Mouse (Mus musculus) retina, adult 2 months (tissue): ENCODE results near the gene Cebpg.

ENCODE experiments used
- DNase-seq: peaks from one replicate; pipeline ENCODE4 v3.0.0-alpha.2; 2012; ENCODE audit warnings: low read depth, low spot score

Gene Cebpg

GRCm38 (mm10) chr7:35054286-35054685 is 2.1 kb downstream of the Cebpg start:
- no peak for DNase-seq

GRCm38 (mm10) chr7:35053161-35053560 is 3.2 kb downstream of the Cebpg start:
- DNase-seq = no peak

GRCm38 (mm10) chr7:35050540-35050939 is 5.8 kb downstream of the Cebpg start:
- DNase-seq = no peak

- DNase-seq = no peak
Observed at GRCm38 (mm10) chr7:35046091-35046490, 10.3 kb downstream of the Cebpg start.

GRCm38 (mm10) chr7:35044719-35045118 is 11.7 kb downstream of the Cebpg start:
- no peak for DNase-seq

DNA sequence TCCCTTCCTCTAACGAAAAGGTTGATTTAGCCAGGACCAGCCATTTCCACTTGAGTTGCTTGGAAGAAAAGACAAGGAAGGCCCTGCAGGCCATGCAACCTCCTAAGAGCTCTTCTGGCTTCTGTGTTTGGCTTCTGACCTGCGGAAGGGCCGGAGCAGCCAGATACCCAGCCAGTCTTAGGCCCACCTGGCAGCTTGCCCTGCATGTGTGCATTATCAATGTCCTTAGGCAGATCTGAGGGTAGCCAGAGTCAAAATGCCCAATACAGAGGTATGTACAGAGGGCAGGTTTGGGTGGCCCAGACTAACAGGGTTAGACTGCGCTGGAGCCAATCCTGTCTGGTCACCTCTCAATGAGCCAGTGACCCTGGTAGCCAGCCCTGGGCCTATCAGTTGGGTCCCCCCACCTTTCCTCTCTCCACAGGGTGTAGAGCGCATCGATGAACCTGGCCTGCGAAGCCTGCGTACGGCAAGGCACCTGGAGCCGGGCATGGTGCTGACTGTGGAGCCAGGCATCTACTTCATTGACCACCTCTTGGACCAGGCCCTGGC is 13.0 kb downstream of the Cebpg start:
- DNase-seq = no peak

DNA sequence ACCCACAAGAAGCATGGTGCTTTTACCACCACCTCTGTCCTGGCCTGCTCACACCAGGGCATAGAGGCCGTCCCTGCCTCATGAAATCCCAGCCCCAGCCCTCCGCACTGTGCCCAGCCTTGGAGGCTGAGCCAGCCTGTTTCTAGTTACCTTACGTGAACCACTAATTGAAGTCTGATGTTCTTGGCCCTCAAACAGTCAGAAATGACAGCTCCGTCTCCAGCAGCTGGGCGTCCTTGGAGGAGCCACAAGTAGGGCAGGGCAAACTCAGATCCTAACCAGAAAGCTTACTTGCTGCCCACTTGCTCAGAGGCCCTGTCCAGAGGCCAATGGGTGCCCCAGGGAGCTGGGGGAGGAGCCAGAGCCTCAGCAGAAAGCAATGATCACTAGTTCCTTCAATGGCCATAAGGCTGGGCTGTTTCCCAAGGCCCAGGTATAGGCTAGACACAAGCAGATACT is 13.6 kb downstream of the Cebpg start:
- no peak for DNase-seq

- no peak for DNase-seq
Observed at GRCm38 (mm10) chr7:35042209-35042554, 14.2 kb downstream of the Cebpg start.

DNA sequence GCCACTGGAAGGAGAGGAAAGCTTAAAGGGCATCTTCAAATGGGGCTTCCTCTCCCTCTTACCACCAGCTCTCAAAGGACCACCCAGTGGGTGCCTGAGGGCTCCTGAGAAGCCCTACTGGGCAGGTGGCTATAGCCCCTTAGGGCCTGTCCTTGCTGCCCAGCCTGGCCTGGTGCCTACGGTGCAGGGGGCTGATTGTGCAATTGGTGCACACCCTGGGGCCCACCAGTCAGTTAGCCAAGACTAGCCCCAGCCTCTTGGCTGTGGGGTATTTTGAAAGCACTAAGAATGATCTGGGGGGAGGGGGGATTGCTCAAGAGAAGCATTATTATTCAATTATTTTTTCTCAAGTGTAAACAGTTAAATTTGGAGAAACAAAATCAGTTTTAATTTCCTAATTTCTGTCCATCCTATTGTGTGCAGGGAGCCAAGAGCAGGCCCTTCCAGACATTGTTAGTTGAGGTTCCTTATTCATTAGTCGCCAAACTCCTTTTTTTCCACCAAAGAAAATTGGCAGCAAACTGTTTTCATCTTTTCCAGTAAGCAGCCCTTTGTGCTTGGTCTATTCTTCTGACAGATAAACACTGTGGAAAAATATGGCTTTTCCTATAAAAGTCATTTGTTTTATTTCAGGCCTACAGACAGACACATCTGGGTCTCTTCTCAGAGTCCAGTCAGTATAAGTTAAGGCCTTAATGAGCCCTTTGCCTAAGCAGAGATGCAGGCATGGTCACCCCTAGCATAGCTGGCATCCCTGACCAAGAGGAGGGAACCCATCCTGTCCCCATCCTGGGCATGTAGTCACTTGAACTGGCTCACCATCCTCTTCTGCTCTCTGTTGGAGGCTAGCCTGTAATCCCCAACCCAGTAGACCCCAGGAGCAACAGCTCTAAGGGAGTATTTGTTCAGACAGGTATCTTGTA is 14.8 kb downstream of the Cebpg start:
- DNase-seq = no peak

GRCm38 (mm10) chr7:35040176-35040972 is 16.0 kb downstream of the Cebpg start:
- DNase-seq = no peak

DNA sequence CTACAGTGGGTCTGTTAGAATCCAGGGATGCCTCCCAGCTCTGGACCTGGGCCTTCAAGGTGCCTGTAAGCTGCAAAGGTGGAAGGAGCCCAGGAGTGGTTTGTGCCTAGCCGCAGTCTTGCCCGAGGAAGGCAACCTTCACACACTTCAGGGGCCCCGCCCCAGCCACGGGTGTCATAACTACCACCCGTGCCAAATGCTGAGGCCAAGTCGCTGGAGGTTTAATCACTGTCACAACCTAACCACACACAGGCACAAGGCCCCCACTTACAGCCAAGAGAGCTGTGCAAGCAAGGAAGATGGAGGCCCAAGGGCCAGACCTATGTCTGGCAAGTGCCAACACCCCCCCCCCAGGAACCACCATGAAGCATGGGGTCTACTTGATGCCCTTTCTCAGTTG is 19.0 kb downstream of the Cebpg start:
- DNase-seq = no peak

DNA sequence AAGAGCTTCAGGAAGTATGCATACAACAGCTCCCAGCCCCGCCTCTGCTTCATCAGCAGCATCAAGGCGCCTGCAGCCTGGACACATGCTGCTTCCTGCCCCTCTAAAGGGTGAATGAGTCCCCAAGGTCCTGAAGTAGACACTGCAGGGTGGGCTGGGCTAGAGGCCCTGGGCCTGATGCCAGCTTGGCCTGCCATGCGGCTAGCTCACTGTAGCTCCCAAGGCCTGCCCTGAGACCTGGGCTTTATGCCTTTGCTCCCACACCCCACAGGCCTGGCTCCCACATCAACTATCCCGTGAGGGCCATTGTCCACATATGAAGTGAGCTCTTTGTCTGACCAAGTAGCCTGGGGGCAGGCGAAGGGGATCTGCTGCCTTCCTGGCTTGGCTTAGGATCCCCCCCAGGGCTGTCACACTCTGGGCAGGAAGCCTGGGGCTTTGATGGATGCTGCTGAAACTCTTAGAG is 20.1 kb downstream of the Cebpg start:
- DNase-seq = no peak

DNA sequence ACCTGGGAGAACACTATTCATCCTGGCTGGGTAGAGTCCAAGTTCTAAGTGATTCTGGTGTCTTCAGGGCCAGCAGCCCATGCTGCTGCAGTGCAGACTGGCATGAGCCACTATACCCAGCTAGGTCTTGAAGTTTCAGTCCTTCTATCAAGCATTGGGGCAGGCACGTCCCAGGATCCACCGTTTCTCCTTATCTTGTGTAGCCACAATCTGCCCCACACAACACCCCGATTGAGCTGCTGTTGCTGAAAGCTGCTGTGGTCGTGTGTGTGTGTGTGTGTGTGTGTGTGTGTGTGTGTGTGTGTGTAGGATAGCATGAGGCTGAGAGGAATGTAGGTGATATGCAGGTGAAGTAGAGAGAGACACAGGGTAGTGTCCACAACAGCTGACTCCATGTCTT is 20.8 kb downstream of the Cebpg start:
- DNase-seq = no peak

GRCm38 (mm10) chr7:35035141-35035553 is 21.2 kb downstream of the Cebpg start:
- DNase-seq = no peak

DNA sequence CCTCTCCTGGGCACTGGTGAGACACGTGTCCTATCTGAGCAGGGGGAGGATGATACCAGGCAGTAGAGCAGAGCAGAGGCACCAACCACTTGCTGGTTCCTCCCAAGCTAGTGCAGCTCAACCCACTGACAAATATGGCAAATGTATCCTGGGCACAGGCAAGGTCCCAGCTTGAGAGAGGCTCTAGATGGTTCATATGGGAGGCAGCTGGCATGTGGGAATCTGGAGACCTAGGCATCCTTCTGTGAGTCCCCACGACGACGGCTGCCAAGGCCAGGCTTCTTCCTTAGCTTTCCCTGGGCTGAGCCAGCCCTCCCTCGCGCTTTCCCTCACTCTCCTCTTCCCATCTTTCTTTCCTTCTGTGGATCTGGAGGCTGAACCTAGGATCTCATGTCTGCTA is 25.8 kb downstream of the Cebpg start:
- DNase-seq = no peak

GRCm38 (mm10) chr7:35029648-35030047 is 26.7 kb downstream of the Cebpg start:
- DNase-seq = no peak

DNA sequence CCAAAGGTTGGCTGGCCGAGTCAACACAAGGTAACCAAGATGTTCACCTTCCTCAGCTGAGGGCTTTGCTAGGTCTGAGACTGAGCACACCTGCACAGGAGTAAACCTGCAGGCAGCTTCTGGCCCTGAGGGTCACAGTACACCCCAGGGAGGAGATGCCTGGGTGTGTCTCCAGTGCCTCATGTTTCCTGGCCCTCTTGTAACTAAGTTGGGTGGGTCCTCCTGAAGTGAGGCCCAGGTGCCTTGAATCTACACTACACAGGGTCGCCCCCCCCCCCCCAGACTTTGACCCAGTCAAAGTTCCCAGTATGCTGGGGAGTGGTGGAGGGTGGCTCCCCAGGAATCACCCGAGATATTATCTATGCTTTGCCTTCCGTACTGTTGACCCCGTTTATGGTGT is 27.1 kb downstream of the Cebpg start:
- DNase-seq = no peak

DNA sequence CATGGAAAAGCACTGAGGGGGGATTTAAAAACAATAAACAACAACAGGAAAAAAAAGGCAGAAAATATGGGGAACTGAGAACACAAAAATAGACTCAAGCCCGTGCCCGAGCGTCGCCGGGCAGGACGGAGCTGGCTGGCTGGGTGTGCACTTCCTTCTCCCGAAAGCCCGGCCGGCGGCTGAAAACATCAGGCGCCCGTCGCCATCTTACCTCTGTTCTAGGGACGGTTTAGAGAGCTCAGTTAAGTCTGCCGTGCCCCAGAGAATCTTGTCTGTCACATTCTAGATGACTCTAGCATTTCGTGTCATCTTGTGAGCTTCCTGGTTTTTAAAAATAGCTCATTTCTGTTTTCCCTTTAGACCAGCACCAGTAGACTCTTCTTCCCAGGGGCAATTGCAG is 27.8 kb downstream of the Cebpg start:
- DNase-seq = no peak

GRCm38 (mm10) chr7:35027801-35028420 is 28.5 kb downstream of the Cebpg start:
- DNase-seq = no peak

DNA sequence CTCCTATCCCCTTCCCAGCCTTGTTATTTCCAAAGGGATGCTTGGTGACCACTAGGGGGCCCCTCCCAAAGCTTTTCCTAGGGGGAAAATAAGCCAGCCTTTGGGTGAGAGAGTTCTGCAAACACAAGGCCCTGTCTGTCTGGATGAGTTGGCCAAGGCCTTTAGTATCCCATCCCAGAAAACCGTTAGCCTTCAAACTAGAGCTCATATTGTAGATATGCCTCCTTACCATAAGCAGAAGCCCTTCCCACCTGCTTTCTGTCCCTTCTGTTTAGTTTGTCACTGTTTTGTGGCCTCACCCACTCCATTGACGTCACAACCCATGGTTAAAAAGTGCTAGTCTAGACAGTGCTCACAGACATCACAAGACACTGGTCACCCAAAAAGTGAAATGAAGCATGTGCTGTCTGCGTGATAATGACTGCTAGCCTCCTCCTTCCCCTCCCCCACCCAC is 29.5 kb downstream of the Cebpg start:
- no peak for DNase-seq

- no peak for DNase-seq
Observed at GRCm38 (mm10) chr7:35026276-35026630, 30.1 kb downstream of the Cebpg start.
